Mouse (Mus musculus) G1E (cell line): ENCODE results near the gene Wfdc11. TPM values are rescaled to one million over a fixed set of nuclear protein-coding genes. Genes with fewer than 3 reads are reported as not detected.

Experiments used
- ATAC-seq: 2 replicates; pipeline ENCODE4 v1.8.0; 2016; ENCODE audit warnings: mild to moderate bottlenecking; ENCODE audit not compliant: insufficient number of reproducible peaks, poor library complexity, low FRiP score, severe bottlenecking; ENCODE audit errors: extremely low read depth
- DNase-seq: peaks from one replicate; pipeline ENCODE4 v3.0.0; 2012; ENCODE audit warnings: low spot score
- H3K27me3 ChIP-seq: 2 replicates; pipeline ENCODE4 v1.6.1; 2012; ENCODE audit warnings: mild to moderate bottlenecking, low read length, inconsistent platforms; ENCODE audit not compliant: insufficient read depth
- H3K36me3 ChIP-seq: replicated peaks from 2 replicates; pipeline ENCODE3; 2012; ENCODE audit warnings: mild to moderate bottlenecking, inconsistent platforms
- H3K4me1 ChIP-seq: 2 replicates; pipeline ENCODE4 v1.6.1; 2012; ENCODE audit warnings: low read depth, low read length, inconsistent platforms, mixed read lengths; ENCODE audit not compliant: insufficient read depth
- H3K4me3 ChIP-seq: 2 replicates; pipeline ENCODE4 v1.5.1; 2012; ENCODE audit warnings: low read depth, mild to moderate bottlenecking, inconsistent platforms, low read length, moderate library complexity, mixed read lengths
- H3K9me3 ChIP-seq: replicated peaks from 2 replicates; pipeline ENCODE4 v1.6.1; 2012; ENCODE audit warnings: inconsistent platforms
- CTCF ChIP-seq: IDR thresholded peaks from 2 replicates; pipeline ENCODE4 v1.5.1; 2012; ENCODE audit warnings: low read depth, low read length, inconsistent platforms, mixed read lengths
- GATA1 ChIP-seq: IDR thresholded peaks from 2 replicates; pipeline ENCODE4 v1.6.1; 2012; ENCODE audit warnings: borderline replicate concordance, low read length, inconsistent platforms, mixed read lengths
- GATA2 ChIP-seq: IDR thresholded peaks from 2 replicates; pipeline ENCODE4 v1.6.1; 2012; ENCODE audit warnings: low read depth, low read length, inconsistent platforms, borderline replicate concordance
- POLR2AphosphoS5 ChIP-seq: IDR thresholded peaks from 2 replicates; pipeline ENCODE4 v1.6.1; 2012; ENCODE audit warnings: low read depth, low read length, inconsistent platforms; ENCODE audit not compliant: insufficient replicate concordance
- TAL1 ChIP-seq: conservative IDR thresholded peaks from 2 replicates; pipeline ENCODE4 v1.6.1; 2012; ENCODE audit warnings: low read depth, low read length, inconsistent platforms, mixed read lengths
- polyA plus RNA-seq: library from polyadenylated mRNA; stranded (reverse); fragments of >175 nt; gene quantifications from 2 replicates; pipeline ENCODE4 v1.2.3, GENCODE M21; 2012
- total RNA-seq, 2 experiments: library from RNA; stranded (forward) in 1 of 2; stranded (reverse) in 1 of 2; fragments of 200-1000 nt in 1 of 2; fragments of >200 nt in 1 of 2; fragmentation: Nextera tagmentation in 1 of 2; gene quantifications; 2 replicates each; pipeline ENCODE4 v1.2.3; 2014 to 2017

Wfdc11 gene
- total and polyA plus RNA-seq, 3 experiments: not detected

DNA sequence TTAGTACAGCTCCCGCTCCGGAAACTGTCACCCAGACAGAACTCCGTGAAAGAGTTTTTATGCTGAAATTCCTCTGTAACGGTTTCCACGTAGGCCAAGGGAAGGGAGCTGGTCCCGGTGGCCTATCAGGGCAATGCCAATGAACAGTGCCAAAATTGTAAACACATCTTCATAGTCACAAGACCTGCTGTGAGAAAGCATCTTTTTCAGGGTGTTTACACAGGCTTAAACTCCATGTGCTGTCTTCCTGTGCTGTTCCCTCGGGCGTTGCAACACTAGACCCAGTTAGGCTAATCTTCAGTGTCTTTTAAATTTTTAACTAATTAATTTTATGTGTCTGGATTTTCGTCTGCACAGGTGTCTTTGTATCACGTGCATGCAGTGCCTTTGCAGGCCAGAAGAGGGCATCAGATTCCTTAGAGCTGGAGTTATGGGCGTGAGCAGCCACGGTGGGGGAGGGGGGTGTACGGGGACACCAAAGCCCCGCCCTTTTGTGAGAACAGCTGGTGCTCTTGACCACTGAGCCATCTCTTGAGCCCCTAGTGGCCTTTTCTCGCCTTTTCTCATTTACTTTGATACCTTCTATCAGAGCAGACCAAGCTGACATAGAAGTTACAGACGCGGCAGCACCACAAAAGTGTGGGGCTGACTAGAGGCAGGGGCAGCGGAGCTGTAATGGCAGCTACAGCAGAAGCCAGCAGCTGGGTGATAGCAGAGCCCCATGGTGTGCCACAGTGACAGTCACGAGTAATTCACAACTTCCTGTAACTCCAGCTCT lies 5.2 kb upstream of the Wfdc11 start:
- Histone ChIP-seq H3K9me3 (peaks cover 2% of the 10 kb centered on the region; the same call in 1 of the 2 replicates), H3K36me3 (no peaks in the 10 kb centered on the region), H3K4me3 (no peak overlapping the region), H3K4me1 (peaks cover 7% of the 10 kb centered on the region), H3K27me3 (no peaks in the 10 kb centered on the region)
- TF ChIP-seq GATA1: no peak
- TF ChIP-seq TAL1: no peak
- no peak for TF ChIP-seq GATA2
- DNase-seq: no peak
- ATAC-seq: peak; percentile 48; the same call in 1 of the 2 replicates

DNA sequence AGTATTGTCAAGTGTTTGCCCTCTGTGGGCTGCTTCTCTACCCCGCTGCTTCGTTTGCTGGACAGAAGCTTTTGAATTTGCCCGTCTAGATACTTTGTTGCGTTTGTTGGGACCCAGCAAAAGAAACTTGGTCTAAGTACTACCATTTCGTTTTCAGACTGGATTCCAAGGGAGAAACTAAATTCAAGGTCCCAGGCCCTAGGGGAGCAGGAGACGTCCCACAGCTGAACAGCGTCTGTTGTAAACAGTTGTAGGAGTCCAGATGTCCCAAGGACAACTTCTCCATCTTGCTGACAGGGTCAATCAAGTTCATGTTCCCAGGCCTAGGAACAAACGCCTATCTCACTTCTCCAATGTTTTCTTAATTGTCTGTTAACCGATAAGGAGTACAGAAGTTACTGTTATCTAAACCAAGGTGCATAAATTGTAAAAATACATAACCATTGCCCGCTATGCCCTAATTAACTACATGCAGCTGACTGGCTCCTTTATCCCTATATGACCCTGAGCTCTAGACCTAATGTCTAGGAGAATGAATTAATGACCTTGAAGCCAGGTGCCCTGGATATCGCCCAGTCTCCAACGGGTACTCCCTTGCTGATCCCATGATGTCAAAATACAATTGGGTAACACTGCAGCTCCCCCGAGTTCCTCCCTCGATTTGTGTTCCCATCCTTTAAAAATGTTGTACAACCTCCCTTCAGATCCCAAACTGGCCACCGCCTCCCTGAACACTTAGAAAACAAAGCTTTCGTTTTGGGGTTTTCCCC lies 3.2 kb upstream of the Wfdc11 start:
- peak; percentile 73; the same call in 1 of the 2 replicates for ATAC-seq
- Histone ChIP-seq H3K4me1 (peaks cover 7% of the 10 kb centered on the region), H3K4me3 (no peak overlapping the region), H3K9me3 (peaks cover 5% of the 10 kb centered on the region; the same call in 1 of the 2 replicates), H3K27me3 (no peaks in the 10 kb centered on the region), H3K36me3 (no peaks in the 10 kb centered on the region)
- no peak for DNase-seq
- peak; percentile 33; the same call in 1 of the 2 replicates for TF ChIP-seq TAL1
- TF ChIP-seq CTCF: no peak

DNA sequence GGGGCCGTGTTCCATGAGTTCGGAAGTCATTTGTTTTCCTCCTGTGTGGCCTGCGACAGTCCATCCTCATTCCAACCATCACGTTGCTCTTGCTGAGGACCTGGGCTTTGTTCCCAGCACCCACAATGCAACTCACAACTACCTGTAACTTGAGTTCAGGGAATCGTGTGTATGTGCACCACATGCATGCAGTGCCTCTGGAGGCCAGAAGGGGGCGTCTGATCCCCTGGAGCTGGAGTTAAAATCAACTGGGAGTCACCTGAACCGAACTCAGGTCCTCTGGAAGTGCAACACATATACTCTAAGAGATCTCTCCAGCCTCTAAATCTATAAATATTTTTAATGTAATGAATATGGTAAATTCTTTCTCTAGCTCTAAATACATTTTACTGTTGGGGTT lies 2.2 kb upstream of the Wfdc11 start:
- H3K36me3 ChIP-seq: no peaks in the 10 kb centered on the region
- H3K9me3 ChIP-seq: peaks cover 5% of the 10 kb centered on the region; the same call in 1 of the 2 replicates
- no peak for DNase-seq
- TF ChIP-seq CTCF: no peak
- TF ChIP-seq GATA1: no peak
- TF ChIP-seq GATA2: no peak
- TF ChIP-seq POLR2AphosphoS5: no peak
- TF ChIP-seq TAL1: no peak
- no peak for ATAC-seq
- no peak overlapping the region for H3K4me3 ChIP-seq
- H3K27me3 ChIP-seq: no peaks in the 10 kb centered on the region
- peaks cover 7% of the 10 kb centered on the region for H3K4me1 ChIP-seq

DNA sequence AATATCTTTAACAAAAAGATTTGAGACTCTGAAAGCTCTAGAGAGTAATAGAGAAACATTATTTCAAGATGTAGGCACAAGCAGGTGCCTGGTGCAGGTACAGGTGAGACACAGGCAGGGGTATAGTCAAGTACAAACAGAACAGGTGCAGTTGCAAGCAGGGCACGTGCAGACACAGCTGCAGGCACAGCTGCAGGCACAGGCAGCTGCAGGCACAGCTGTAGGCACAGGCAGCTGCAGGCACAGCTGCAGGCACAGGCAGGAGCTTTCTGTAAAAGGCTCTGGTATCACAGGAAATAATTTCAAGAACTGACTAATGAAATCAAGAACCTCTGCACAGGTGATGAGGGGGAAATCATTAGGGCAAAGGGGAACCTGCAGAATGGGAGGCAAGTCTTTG lies 2.9 kb downstream of the Wfdc11 start:
- no peaks in the 10 kb centered on the region for H3K36me3 ChIP-seq
- no peaks in the 10 kb centered on the region; the same call in 1 of the 2 replicates for H3K4me1 ChIP-seq
- no peak overlapping the region for H3K4me3 ChIP-seq
- peaks cover 10% of the 10 kb centered on the region for H3K9me3 ChIP-seq
- H3K27me3 ChIP-seq: no peaks in the 10 kb centered on the region
- DNase-seq (no peak), ATAC-seq (no peak)
- TF ChIP-seq CTCF: no peak
- no peak for TF ChIP-seq POLR2AphosphoS5
- TF ChIP-seq GATA2: no peak
- no peak for TF ChIP-seq GATA1
- TF ChIP-seq TAL1: no peak

DNA sequence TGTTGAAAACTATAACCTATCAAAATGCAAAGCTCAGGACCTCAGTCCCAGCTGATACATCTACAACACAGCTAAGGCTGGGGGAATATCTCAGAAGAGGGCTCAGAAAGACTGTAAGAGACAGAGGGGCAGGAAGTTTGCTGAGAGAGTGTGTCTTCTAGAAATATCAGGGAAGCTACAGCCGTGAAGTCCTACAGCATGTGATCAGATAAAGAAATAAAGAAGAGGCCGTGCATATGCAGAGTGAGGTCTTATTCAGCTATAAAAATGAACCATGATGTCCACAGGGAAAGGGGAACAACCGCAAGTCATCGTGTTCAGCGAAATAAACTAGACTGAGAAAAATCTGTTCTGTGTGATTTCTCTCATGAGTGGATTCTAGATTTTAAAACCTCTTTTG lies 3.6 kb downstream of the Wfdc11 start:
- DNase-seq: no peak
- no peak overlapping the region for H3K4me3 ChIP-seq
- ATAC-seq: no peak

DNA sequence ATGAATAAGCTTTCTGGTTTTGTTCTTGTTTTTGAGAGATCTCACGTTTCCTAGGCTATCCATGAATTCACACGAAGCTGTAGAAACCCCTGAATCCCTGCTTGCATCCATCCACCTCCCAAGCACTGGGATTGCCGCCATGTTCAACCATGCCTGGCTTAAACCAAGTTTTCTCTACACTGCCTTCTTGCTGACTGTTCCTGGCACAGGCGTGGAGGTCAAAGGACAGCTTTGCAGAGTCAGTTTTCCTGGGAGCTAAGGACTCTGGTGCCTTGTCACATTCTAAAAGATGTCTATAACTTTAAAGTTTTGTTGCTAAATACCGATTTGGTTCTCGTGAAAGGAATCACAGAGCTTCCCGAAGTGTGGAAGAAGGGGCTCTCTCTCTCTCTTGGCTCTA lies 9.0 kb downstream of the Wfdc11 start:
- Histone ChIP-seq H3K27me3 (no peaks in the 10 kb centered on the region), H3K4me3 (no peak overlapping the region), H3K4me1 (no peaks in the 10 kb centered on the region), H3K9me3 (peaks cover 6% of the 10 kb centered on the region), H3K36me3 (no peaks in the 10 kb centered on the region)
- ATAC-seq (no peak), DNase-seq (no peak)
- TF ChIP-seq GATA1 (no peak), CTCF (no peak), TAL1 (no peak), POLR2AphosphoS5 (no peak), GATA2 (no peak)

More for the DNA sequence above, 3.6 kb downstream of the Wfdc11 start:
- Histone ChIP-seq H3K36me3 (no peaks in the 10 kb centered on the region), H3K27me3 (no peaks in the 10 kb centered on the region), H3K4me1 (no peaks in the 10 kb centered on the region; the same call in 1 of the 2 replicates), H3K9me3 (peaks cover 9% of the 10 kb centered on the region)
- TF ChIP-seq POLR2AphosphoS5 (no peak), GATA2 (no peak), GATA1 (no peak)
